Mouse (Mus musculus): ENCODE measurements around the gene Clcnkb. TPM values are rescaled to one million over a fixed set of nuclear protein-coding genes. Genes with fewer than 3 reads are reported as not detected.

Clcnkb gene
- polyA plus RNA-seq, 1 experiment from 2014 or later, result 161 TPM

GRCm38 (mm10) chr4:141423288-141423687 lies 7.5 kb upstream of the Clcnkb start:
- Histone ChIP-seq H3K9me3 (replicated peaks; ENCODE audit: low read length) (no peaks in the 10 kb centered on the region), H3K4me3 (replicated peaks; ENCODE audit: low read depth, low read length) (no peak overlapping the region), H3K9ac (ENCODE audit: low read depth, low read length) (no peak overlapping the region), H3K27ac (no peak overlapping the region), H3K27me3 (ENCODE audit: insufficient read depth, low read length) (no peaks in the 10 kb centered on the region), H3K4me2 (ENCODE audit: low read length) (no peak overlapping the region), H3K4me1 (replicated peaks; ENCODE audit: insufficient read depth, low read length) (peaks cover 40% of the 10 kb centered on the region), H3K36me3 (ENCODE audit: insufficient read depth, low read length) (no peaks in the 10 kb centered on the region)
- 77% methylated on average over 5 of the region's 5 CpGs for WGBS
- no peak for ATAC-seq (replicated peaks; ENCODE audit: low FRiP score, low read depth)
- no peak for TF ChIP-seq CTCF (IDR thresholded peaks at IDR 0.05; ENCODE audit: low read depth)
- no peak for DNase-seq (ENCODE audit: low spot score)

GRCm38 (mm10) chr4:141422841-141423240 lies 7.0 kb upstream of the Clcnkb start:
- Histone ChIP-seq H3K9me3 (replicated peaks; ENCODE audit: low read length) (no peaks in the 10 kb centered on the region), H3K4me1 (replicated peaks; ENCODE audit: insufficient read depth, low read length) (peaks cover 40% of the 10 kb centered on the region), H3K27me3 (ENCODE audit: insufficient read depth, low read length) (no peaks in the 10 kb centered on the region), H3K4me2 (ENCODE audit: low read length) (no peak overlapping the region), H3K27ac (no peak overlapping the region), H3K4me3 (replicated peaks; ENCODE audit: low read depth, low read length) (no peak overlapping the region), H3K9ac (ENCODE audit: low read depth, low read length) (no peak overlapping the region), H3K36me3 (ENCODE audit: insufficient read depth, low read length) (no peaks in the 10 kb centered on the region)
- ATAC-seq (replicated peaks; ENCODE audit: low FRiP score, low read depth), result no peak
- WGBS, result 85% methylated on average over 5 of the region's 5 CpGs
- no peak for DNase-seq (ENCODE audit: low spot score)
- TF ChIP-seq CTCF (IDR thresholded peaks at IDR 0.05; ENCODE audit: low read depth), result no peak

- no peaks in the 10 kb centered on the region for H3K9me3 ChIP-seq (replicated peaks; ENCODE audit: low read length)
- no peak for ATAC-seq (replicated peaks; ENCODE audit: low FRiP score, low read depth)
- no peak for TF ChIP-seq CTCF (IDR thresholded peaks at IDR 0.05; ENCODE audit: low read depth)
- WGBS, result 44% methylated on average over 14 of the region's 14 CpGs
- no peaks in the 10 kb centered on the region for H3K27me3 ChIP-seq (ENCODE audit: insufficient read depth, low read length)
- 0 out of 2 replicates have a peak overlapping the region, but pooled peaks have one; percentile 6 for H3K4me2 ChIP-seq (ENCODE audit: low read length)
- H3K27ac ChIP-seq, result peak overlapping the region; percentile 19; the same call in 1 of the 2 replicates
- DNase-seq (ENCODE audit: low spot score), result no peak
- no peaks in the 10 kb centered on the region for H3K36me3 ChIP-seq (ENCODE audit: insufficient read depth, low read length)
- peak overlapping the region; percentile 31; the same call in 1 of the 2 replicates for H3K9ac ChIP-seq (ENCODE audit: low read depth, low read length)
- H3K4me1 ChIP-seq (replicated peaks; ENCODE audit: insufficient read depth, low read length), result peaks cover 36% of the 10 kb centered on the region
- no peak overlapping the region for H3K4me3 ChIP-seq (replicated peaks; ENCODE audit: low read depth, low read length)
Measured at GRCm38 (mm10) chr4:141421423-141421822, 5.6 kb upstream of the Clcnkb start.

GRCm38 (mm10) chr4:141420886-141421285 lies 5.1 kb upstream of the Clcnkb start:
- no peaks in the 10 kb centered on the region for H3K36me3 ChIP-seq (ENCODE audit: insufficient read depth, low read length)
- WGBS, result 55% methylated on average over 9 of the region's 9 CpGs
- no peak for ATAC-seq (replicated peaks; ENCODE audit: low FRiP score, low read depth)
- no peak for TF ChIP-seq CTCF (IDR thresholded peaks at IDR 0.05; ENCODE audit: low read depth)
- H3K9ac ChIP-seq (ENCODE audit: low read depth, low read length), result peak overlapping the region; percentile 31; the same call in 1 of the 2 replicates
- H3K4me2 ChIP-seq (ENCODE audit: low read length), result no peak overlapping the region
- no peaks in the 10 kb centered on the region for H3K27me3 ChIP-seq (ENCODE audit: insufficient read depth, low read length)
- H3K4me3 ChIP-seq (replicated peaks; ENCODE audit: low read depth, low read length), result no peak overlapping the region
- 0 out of 2 replicates have a peak overlapping the region, but pooled peaks have one; percentile 19 for H3K27ac ChIP-seq
- H3K9me3 ChIP-seq (replicated peaks; ENCODE audit: low read length), result no peaks in the 10 kb centered on the region
- H3K4me1 ChIP-seq (replicated peaks; ENCODE audit: insufficient read depth, low read length), result peaks cover 31% of the 10 kb centered on the region
- no peak for DNase-seq (ENCODE audit: low spot score)

GRCm38 (mm10) chr4:141420192-141420829 lies 4.5 kb upstream of the Clcnkb start, which contains the start of gene Hspb7:
TSS of gene Hspb7 (plus strand) at chr4:141420779.
- peaks cover 25% of the 10 kb centered on the region for H3K4me1 ChIP-seq (replicated peaks; ENCODE audit: insufficient read depth, low read length)
- TF ChIP-seq CTCF (IDR thresholded peaks at IDR 0.05; ENCODE audit: low read depth), result no peak
- no peaks in the 10 kb centered on the region for H3K36me3 ChIP-seq (ENCODE audit: insufficient read depth, low read length)
- peak within 1 kb of the TSS; percentile 31; the same call in 1 of the 2 replicates for H3K9ac ChIP-seq (ENCODE audit: low read depth, low read length)
- no peak for ATAC-seq (replicated peaks; ENCODE audit: low FRiP score, low read depth)
- H3K27me3 ChIP-seq (ENCODE audit: insufficient read depth, low read length), result no peaks in the 10 kb centered on the region
- no peak for DNase-seq (ENCODE audit: low spot score)
- peak within 1 kb of the TSS; percentile 40 for H3K27ac ChIP-seq
- 0 out of 2 replicates have a peak within 1 kb of the TSS, but pooled peaks have one; percentile 6 for H3K4me2 ChIP-seq (ENCODE audit: low read length)
- H3K9me3 ChIP-seq (replicated peaks; ENCODE audit: low read length), result no peaks in the 10 kb centered on the region
- no peak within 1 kb of the TSS for H3K4me3 ChIP-seq (replicated peaks; ENCODE audit: low read depth, low read length)
- WGBS, result 42% methylated on average over 9 of the region's 9 CpGs

GRCm38 (mm10) chr4:141419398-141420191 lies 3.8 kb upstream of the Clcnkb start:
- ATAC-seq (replicated peaks; ENCODE audit: low FRiP score, low read depth) (peak; percentile 22), DNase-seq (ENCODE audit: low spot score) (peak; percentile 55)
- 46% methylated on average over 27 of the region's 27 CpGs for WGBS
- TF ChIP-seq CTCF (IDR thresholded peaks at IDR 0.05; ENCODE audit: low read depth), result no peak
- Histone ChIP-seq H3K4me1 (replicated peaks; ENCODE audit: insufficient read depth, low read length) (peaks cover 20% of the 10 kb centered on the region; the same call in 1 of the 2 replicates), H3K9ac (ENCODE audit: low read depth, low read length) (0 out of 2 replicates have a peak overlapping the region, but pooled peaks have one; percentile 9), H3K4me2 (ENCODE audit: low read length) (no peak overlapping the region), H3K27me3 (ENCODE audit: insufficient read depth, low read length) (no peaks in the 10 kb centered on the region), H3K27ac (peak overlapping the region; percentile 40; the same call in 1 of the 2 replicates), H3K4me3 (replicated peaks; ENCODE audit: low read depth, low read length) (no peak overlapping the region), H3K9me3 (replicated peaks; ENCODE audit: low read length) (no peaks in the 10 kb centered on the region), H3K36me3 (ENCODE audit: insufficient read depth, low read length) (no peaks in the 10 kb centered on the region)
